Mouse (Mus musculus) activated CD4-positive, CD25-positive, alpha-beta regulatory T cell, adult 4 months (primary cell): ENCODE measurements around the gene Abr. TPM values are rescaled to one million over a fixed set of nuclear protein-coding genes. Genes with fewer than 3 reads are reported as not detected.

Experiments
- ATAC-seq: one replicate; pipeline ENCODE4 v1.8.0; 2017
- polyA plus RNA-seq, 2 experiments: library from polyadenylated mRNA; unstranded; fragments of 100-300 nt; shearing (Covaris generic); gene quantifications; one replicate each; pipeline ENCODE4 v1.2.1; 2017

Abr gene
- polyA plus RNA-seq, 2 experiments from 2014 or later = 14.4 to 14.8 TPM

- no peak for ATAC-seq
Measured at GRCm38 (mm10) chr11:76623206-76623961, 1.3 kb upstream of the Abr start.

GRCm38 (mm10) chr11:76622566-76623205 lies 572 bp upstream of the Abr start:
- ATAC-seq = no peak

GRCm38 (mm10) chr11:76618134-76618533 lies 4.0 kb downstream of the Abr start:
- ATAC-seq = no peak

- ATAC-seq = no peak
Measured at GRCm38 (mm10) chr11:76614246-76614645, 7.9 kb downstream of the Abr start.

- no peak for ATAC-seq
Measured at GRCm38 (mm10) chr11:76612638-76613104, 9.4 kb downstream of the Abr start.

- no peak for ATAC-seq
Measured at GRCm38 (mm10) chr11:76610948-76611347, 11.2 kb downstream of the Abr start.

- ATAC-seq = no peak
Measured at GRCm38 (mm10) chr11:76606521-76606920, 15.6 kb downstream of the Abr start.

GRCm38 (mm10) chr11:76599219-76599618 lies 22.9 kb downstream of the Abr start:
- ATAC-seq = no peak

GRCm38 (mm10) chr11:76598757-76599156 lies 23.4 kb downstream of the Abr start:
- no peak for ATAC-seq

GRCm38 (mm10) chr11:76593620-76594326 lies 28.3 kb downstream of the Abr start:
- ATAC-seq = no peak

- no peak for ATAC-seq
Measured at GRCm38 (mm10) chr11:76589746-76590145, 32.4 kb downstream of the Abr start.

- no peak for ATAC-seq
Measured at GRCm38 (mm10) chr11:76588632-76589485, 33.3 kb downstream of the Abr start.

GRCm38 (mm10) chr11:76588032-76588431 lies 34.1 kb downstream of the Abr start:
- ATAC-seq = no peak

- ATAC-seq = no peak
Measured at GRCm38 (mm10) chr11:76587333-76587732, 34.8 kb downstream of the Abr start.

- no peak for ATAC-seq
Measured at GRCm38 (mm10) chr11:76586119-76586518, 36.0 kb downstream of the Abr start.

GRCm38 (mm10) chr11:76577588-76578257 lies 44.4 kb downstream of the Abr start:
- ATAC-seq = no peak

GRCm38 (mm10) chr11:76572820-76573385 lies 49.2 kb downstream of the Abr start:
- ATAC-seq = peak; percentile 36

GRCm38 (mm10) chr11:76571613-76571929 lies 50.5 kb downstream of the Abr start:
- no peak for ATAC-seq

GRCm38 (mm10) chr11:76570741-76571612 lies 51.1 kb downstream of the Abr start:
- ATAC-seq = no peak

GRCm38 (mm10) chr11:76570201-76570731 lies 51.8 kb downstream of the Abr start:
- ATAC-seq = no peak
